Mouse (Mus musculus) ES-Bruce4 (cell line): ENCODE measurements around the gene Arhgef25.

Experiments
- CTCF ChIP-seq: IDR thresholded peaks from one replicate; pipeline ENCODE4 v1.8.1; 2011; ENCODE audit warnings: low read depth, low read length
- POLR2A ChIP-seq: IDR thresholded peaks from one replicate; pipeline ENCODE4 v1.8.1; 2011; ENCODE audit warnings: low read length; ENCODE audit not compliant: insufficient read depth

DNA sequence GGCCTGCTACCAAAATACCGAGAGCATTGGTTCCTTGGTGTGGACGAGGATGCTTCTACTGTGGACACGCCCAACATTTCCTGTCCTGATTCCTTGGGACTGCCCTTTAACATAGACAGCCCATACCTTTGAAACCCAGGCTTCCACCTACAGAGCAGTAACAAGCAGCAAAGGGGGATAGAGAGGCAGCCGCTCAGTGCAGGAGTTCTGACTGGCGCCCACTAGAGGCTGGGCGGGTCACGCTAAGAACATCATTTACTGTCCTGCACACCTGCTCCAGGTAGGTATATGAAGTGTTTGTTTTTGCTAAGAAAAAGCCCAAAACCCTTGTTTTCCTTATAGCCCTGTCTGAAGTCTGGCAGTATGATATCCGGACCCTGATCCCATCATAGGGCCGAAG, 43.3 kb upstream of the Arhgef25 start:
- TF ChIP-seq CTCF (peak; percentile 94), POLR2A (peak; percentile 25)
